Mouse (Mus musculus): ENCODE measurements at regions not wholly inside any gene's neighbourhood (a gene's known extent, or its start where the extent isn't known, plus 50 kb on each side); places are given as distances from the start of the nearest gene placed in this dataset.

DNA sequence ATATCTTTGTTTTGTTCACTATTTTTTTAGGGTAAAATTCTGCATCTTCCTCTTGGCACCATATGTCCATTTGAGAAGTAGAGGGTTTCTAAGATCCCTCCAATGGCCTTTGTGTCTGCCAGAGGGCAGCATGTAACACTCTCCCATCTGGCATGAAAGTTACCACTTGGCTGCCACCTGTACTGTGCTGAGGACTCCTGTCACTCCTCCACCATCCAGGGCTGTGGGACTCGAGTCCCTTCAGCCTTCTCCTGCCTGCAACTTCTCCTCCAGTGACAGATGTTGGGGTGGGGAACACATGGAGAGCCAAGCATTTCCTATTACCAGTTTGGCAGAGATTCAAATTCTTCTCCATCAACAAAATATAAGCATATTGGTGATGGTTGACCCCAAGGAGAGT lies 262.3 kb upstream of the Marcks start:
- TF ChIP-seq CTCF (IDR thresholded peaks at IDR 0.05) = no peak
- no peak for TF ChIP-seq POLR2A (IDR thresholded peaks at IDR 0.05; ENCODE audit: insufficient read depth, low read depth, low read length)
- no peak for TF ChIP-seq EP300 (IDR thresholded peaks at IDR 0.05; ENCODE audit: insufficient read depth, low read depth, low read length)
